Mouse (Mus musculus) liver, embryonic 13.5 days (tissue): ENCODE results near the gene H2al1b. TPM values are rescaled to one million over a fixed set of nuclear protein-coding genes. Genes with fewer than 3 reads are reported as not detected.
"Not testable (repeated sequence)": the region's sequence is repeated elsewhere in the genome, so short reads cannot be mapped to it uniquely, and the experiment has no call there.

Experiments used
- ATAC-seq: fragments of 200-750 bp; cut with Nextera tagmentation; 2 replicates; pipeline ENCODE4 v1.8.0; 2017; ENCODE audit warnings: low read depth, mild to moderate bottlenecking, moderate number of reproducible peaks, moderate library complexity
- DNase-seq: peaks from one replicate; pipeline ENCODE4 v3.0.0; 2022
- H3K27ac ChIP-seq: fragments of 300-500 bp; sonication (generic); 2 replicates; pipeline ENCODE4 v1.5.1; 2015; ENCODE audit warnings: moderate library complexity, mild to moderate bottlenecking, inconsistent platforms
- H3K27me3 ChIP-seq: fragments of 300-500 bp; sonication (generic); 2 replicates; pipeline ENCODE4 v1.6.1; 2015; ENCODE audit warnings: mild to moderate bottlenecking, inconsistent platforms
- H3K36me3 ChIP-seq: fragments of 300-500 bp; sonication (generic); 2 replicates; pipeline ENCODE4 v1.6.1; 2015; ENCODE audit warnings: mild to moderate bottlenecking, inconsistent platforms
- H3K4me1 ChIP-seq: fragments of 300-500 bp; sonication (generic); replicated peaks from 2 replicates; pipeline ENCODE4 v1.6.1; 2015; ENCODE audit warnings: inconsistent platforms
- H3K4me2 ChIP-seq: fragments of 300-500 bp; sonication (generic); 2 replicates; pipeline ENCODE4 v1.6.1; 2015; ENCODE audit warnings: inconsistent platforms, mild to moderate bottlenecking, moderate library complexity
- H3K4me3 ChIP-seq: fragments of 300-500 bp; sonication (generic); replicated peaks from 2 replicates; pipeline ENCODE4 v1.5.1; 2015; ENCODE audit warnings: mild to moderate bottlenecking, inconsistent platforms
- H3K9ac ChIP-seq: fragments of 300-500 bp; sonication (generic); 2 replicates; pipeline ENCODE4 v1.6.1; 2015; ENCODE audit warnings: mild to moderate bottlenecking, inconsistent platforms
- H3K9me3 ChIP-seq: fragments of 300-500 bp; sonication (generic); replicated peaks from 2 replicates; pipeline ENCODE4 v1.6.1; 2016; ENCODE audit warnings: inconsistent platforms
- WGBS: fragments of 180-500 bp; shearing (Covaris S2); methylation state at CpG from one replicate; pipeline ENCODE4 v1.1.7; 2015; ENCODE audit not compliant: insufficient replicate concordance; 5-methylcytosine and 5-hydroxymethylcytosine counted together
- polyA plus RNA-seq: library from polyadenylated mRNA; unstranded; fragments of >200 nt; fragmentation: Nextera tagmentation; extraction: Ambion mirVana; gene quantifications from 2 replicates; pipeline ENCODE4 v1.2.1, GENCODE M21; 2015

H2al1b gene
- polyA plus RNA-seq, 1 experiment from 2014 or later, result not detected

- no peak overlapping the region for H3K4me3 ChIP-seq
- no peaks in the 10 kb centered on the region for H3K27me3 ChIP-seq
- H3K4me2 ChIP-seq, result no peak overlapping the region
- no peak overlapping the region for H3K27ac ChIP-seq
- no peak for ATAC-seq
- H3K9ac ChIP-seq, result no peak overlapping the region
- 43% methylated on average over 4 of the region's 4 CpGs for WGBS
- H3K9me3 ChIP-seq, result no peaks in the 10 kb centered on the region
- DNase-seq, result no peak
- no peaks in the 10 kb centered on the region for H3K4me1 ChIP-seq
- no peaks in the 10 kb centered on the region for H3K36me3 ChIP-seq
Measured at GRCm38 (mm10) chrX:11289244-11289643, 13.0 kb upstream of the H2al1b start.

- not testable (repeated sequence) for H3K9ac ChIP-seq, H3K4me3 ChIP-seq, ATAC-seq, H3K27me3 ChIP-seq, H3K36me3 ChIP-seq, H3K9me3 ChIP-seq, H3K4me2 ChIP-seq, H3K27ac ChIP-seq, DNase-seq, H3K4me1 ChIP-seq
- no CpG with 5 or more reads among the region's 3 CpGs for WGBS
Measured at GRCm38 (mm10) chrX:11298957-11299356, 3.3 kb upstream of the H2al1b start, which contains the start of gene H2al1a. Gene H2al1a, plus strand, starts transcription at chrX:11299257.

- not testable (repeated sequence) for ATAC-seq, H3K4me3 ChIP-seq, H3K27me3 ChIP-seq, H3K9ac ChIP-seq, H3K4me2 ChIP-seq, H3K36me3 ChIP-seq, H3K4me1 ChIP-seq, H3K27ac ChIP-seq, H3K9me3 ChIP-seq, DNase-seq
- 66% methylated on average over 2 of the region's 6 CpGs for WGBS
Measured at GRCm38 (mm10) chrX:11305355-11305754, 3.1 kb downstream of the H2al1b start, which contains the start of gene H2al1c. Gene H2al1c, plus strand, starts transcription at chrX:11305655.

DNA sequence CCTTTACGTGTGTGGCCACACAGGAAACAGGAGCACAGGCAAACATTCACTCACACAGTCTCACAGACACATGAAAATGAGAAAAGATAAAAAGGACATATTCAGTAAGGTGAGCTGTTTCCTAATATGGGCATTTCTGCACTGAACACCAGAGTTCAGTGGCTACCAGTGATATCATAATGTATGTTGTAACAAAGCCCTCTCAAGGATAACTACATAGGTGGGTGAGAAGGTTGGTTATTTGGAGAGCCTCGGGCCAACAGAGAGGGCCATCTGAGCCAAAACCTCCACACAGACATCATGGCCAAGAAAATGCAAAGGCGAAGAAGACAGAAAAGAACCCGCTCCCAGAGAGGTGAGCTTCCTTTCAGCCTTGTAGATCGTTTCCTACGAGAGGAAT lies 6.3 kb downstream of the H2al1b start, which contains the start of gene H2al1d:
TSS of gene H2al1d (plus strand) at position 301 of the 400 bp plus-strand sequence.
- not testable (repeated sequence) for H3K4me1 ChIP-seq, H3K27ac ChIP-seq, H3K36me3 ChIP-seq, H3K4me2 ChIP-seq, H3K9me3 ChIP-seq, DNase-seq, ATAC-seq, H3K27me3 ChIP-seq, H3K9ac ChIP-seq, H3K4me3 ChIP-seq
- WGBS, result no CpG with 5 or more reads among the region's 6 CpGs

- not testable (repeated sequence) for H3K9me3 ChIP-seq, H3K9ac ChIP-seq, H3K4me1 ChIP-seq, ATAC-seq, H3K27ac ChIP-seq, H3K4me2 ChIP-seq, H3K36me3 ChIP-seq, DNase-seq, H3K4me3 ChIP-seq, H3K27me3 ChIP-seq
- WGBS, result no CpG with 5 or more reads among the region's 3 CpGs
Measured at GRCm38 (mm10) chrX:11311634-11312033, 9.4 kb downstream of the H2al1b start, which contains the start of gene H2al1e. Gene H2al1e, plus strand, starts transcription at chrX:11311934.

GRCm38 (mm10) chrX:11314858-11315257 lies 12.6 kb downstream of the H2al1b start, which contains the start of gene H2al1f:
Gene H2al1f, plus strand, starts transcription at chrX:11315158.
- H3K36me3 ChIP-seq, H3K4me2 ChIP-seq, H3K9ac ChIP-seq, H3K27me3 ChIP-seq, H3K9me3 ChIP-seq, H3K4me1 ChIP-seq, H3K4me3 ChIP-seq, DNase-seq, H3K27ac ChIP-seq, ATAC-seq: not testable (repeated sequence)
- no CpG with 5 or more reads among the region's 6 CpGs for WGBS

DNA sequence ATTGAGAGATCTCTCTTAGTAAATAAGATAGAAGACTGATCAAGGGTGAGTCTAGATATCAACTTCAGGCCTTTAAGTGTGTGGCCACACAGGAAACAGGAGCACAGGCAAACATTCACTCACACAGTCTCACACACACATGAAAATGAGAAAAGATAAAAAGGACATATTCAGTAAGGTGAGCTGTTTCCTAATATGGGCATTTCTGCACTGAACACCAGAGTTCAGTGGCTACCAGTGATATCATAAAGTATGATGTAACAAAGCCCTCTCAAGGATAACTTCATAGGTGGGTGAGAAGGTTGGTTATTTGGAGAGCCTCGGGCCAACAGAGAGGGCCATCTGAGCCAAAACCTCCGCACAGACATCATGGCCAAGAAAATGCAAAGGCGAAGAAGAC lies 15.7 kb downstream of the H2al1b start, which contains the start of gene H2al1g:
TSS of gene H2al1g (plus strand) at position 301 of the 400 bp plus-strand sequence.
- H3K4me1 ChIP-seq, H3K9ac ChIP-seq, H3K27ac ChIP-seq, DNase-seq, ATAC-seq, H3K4me2 ChIP-seq, H3K9me3 ChIP-seq, H3K4me3 ChIP-seq, H3K36me3 ChIP-seq, H3K27me3 ChIP-seq: not testable (repeated sequence)
- WGBS, result no CpG with 5 or more reads among the region's 3 CpGs

DNA sequence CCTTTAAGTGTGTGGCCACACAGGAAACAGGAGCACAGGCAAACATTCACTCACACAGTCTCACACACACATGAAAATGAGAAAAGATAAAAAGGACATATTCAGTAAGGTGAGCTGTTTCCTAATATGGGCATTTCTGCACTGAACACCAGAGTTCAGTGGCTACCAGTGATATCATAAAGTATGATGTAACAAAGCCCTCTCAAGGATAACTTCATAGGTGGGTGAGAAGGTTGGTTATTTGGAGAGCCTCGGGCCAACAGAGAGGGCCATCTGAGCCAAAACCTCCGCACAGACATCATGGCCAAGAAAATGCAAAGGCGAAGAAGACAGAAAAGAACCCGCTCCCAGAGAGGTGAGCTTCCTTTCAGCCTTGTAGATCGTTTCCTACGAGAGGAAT lies 19.0 kb downstream of the H2al1b start, which contains the start of gene H2al1h:
TSS of gene H2al1h (plus strand) at position 301 of the 400 bp plus-strand sequence.
- not testable (repeated sequence) for H3K4me1 ChIP-seq, H3K27ac ChIP-seq, H3K9ac ChIP-seq, DNase-seq, H3K9me3 ChIP-seq, H3K4me3 ChIP-seq, H3K27me3 ChIP-seq, ATAC-seq, H3K4me2 ChIP-seq, H3K36me3 ChIP-seq
- WGBS, result no CpG with 5 or more reads among the region's 6 CpGs

DNA sequence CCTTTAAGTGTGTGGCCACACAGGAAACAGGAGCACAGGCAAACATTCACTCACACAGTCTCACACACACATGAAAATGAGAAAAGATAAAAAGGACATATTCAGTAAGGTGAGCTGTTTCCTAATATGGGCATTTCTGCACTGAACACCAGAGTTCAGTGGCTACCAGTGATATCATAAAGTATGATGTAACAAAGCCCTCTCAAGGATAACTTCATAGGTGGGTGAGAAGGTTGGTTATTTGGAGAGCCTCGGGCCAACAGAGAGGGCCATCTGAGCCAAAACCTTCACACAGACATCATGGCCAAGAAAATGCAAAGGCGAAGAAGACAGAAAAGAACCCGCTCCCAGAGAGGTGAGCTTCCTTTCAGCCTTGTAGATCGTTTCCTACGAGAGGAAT lies 22.1 kb downstream of the H2al1b start, which contains the start of gene H2al1i:
TSS of gene H2al1i (plus strand) at position 301 of the 400 bp plus-strand sequence.
- H3K9ac ChIP-seq, H3K27me3 ChIP-seq, H3K4me3 ChIP-seq, H3K9me3 ChIP-seq, H3K4me2 ChIP-seq, H3K36me3 ChIP-seq, DNase-seq, H3K27ac ChIP-seq, ATAC-seq, H3K4me1 ChIP-seq: not testable (repeated sequence)
- whole genome bisulfite sequencing, result 80% methylated on average over 1 of the region's 5 CpGs

DNA sequence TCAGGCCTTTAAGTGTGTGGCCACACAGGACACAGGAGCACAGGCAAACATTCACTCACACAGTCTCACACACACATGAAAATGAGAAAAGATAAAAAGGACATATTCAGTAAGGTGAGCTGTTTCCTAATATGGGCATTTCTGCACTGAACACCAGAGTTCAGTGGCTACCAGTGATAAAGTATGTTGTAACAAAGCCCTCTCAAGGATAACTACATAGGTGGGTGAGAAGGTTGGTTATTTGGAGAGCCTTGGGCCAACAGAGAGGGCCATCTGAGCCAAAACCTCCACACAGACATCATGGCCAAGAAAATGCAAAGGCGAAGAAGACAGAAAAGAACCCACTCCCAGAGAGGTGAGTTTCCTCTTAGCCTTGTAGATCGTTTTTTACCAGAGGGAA lies 25.3 kb downstream of the H2al1b start, which contains the start of gene H2al1j:
TSS of gene H2al1j (plus strand) at position 301 of the 400 bp plus-strand sequence.
- not testable (repeated sequence) for H3K4me1 ChIP-seq, ATAC-seq, H3K4me2 ChIP-seq, H3K27me3 ChIP-seq, DNase-seq, H3K36me3 ChIP-seq, H3K9ac ChIP-seq, H3K9me3 ChIP-seq, H3K27ac ChIP-seq, H3K4me3 ChIP-seq
- 65% methylated on average over 2 of the region's 2 CpGs for WGBS

GRCm38 (mm10) chrX:11345762-11346161 lies 43.5 kb downstream of the H2al1b start:
- Histone ChIP-seq H3K4me2 (no peak overlapping the region), H3K9ac (no peak overlapping the region), H3K27me3 (no peaks in the 10 kb centered on the region), H3K4me1 (no peaks in the 10 kb centered on the region), H3K36me3 (no peaks in the 10 kb centered on the region), H3K27ac (no peak overlapping the region), H3K9me3 (no peaks in the 10 kb centered on the region), H3K4me3 (no peak overlapping the region)
- DNase-seq, result no peak
- WGBS, result 65% methylated on average over 9 of the region's 9 CpGs
- no peak for ATAC-seq

DNA sequence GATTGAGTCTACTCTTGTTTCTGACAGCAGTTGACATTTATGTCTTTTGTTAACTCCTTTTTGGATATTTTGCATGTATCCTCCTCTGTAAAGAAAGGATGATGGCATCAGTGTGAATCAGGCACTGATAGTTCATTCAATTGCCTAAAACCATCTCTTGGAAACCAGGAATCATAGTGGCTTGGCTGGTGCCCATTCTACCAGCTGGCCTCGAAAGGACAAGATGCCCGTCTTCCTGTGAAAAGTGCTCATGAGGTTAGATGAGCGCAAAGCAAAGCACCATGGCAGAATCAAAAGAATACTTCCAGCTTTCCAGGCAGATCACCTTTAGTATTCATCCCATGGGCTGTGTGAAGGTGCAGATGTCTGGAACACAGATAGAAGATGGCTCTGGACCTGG lies 44.5 kb downstream of the H2al1b start:
- DNase-seq, result no peak
- H3K36me3 ChIP-seq, result no peaks in the 10 kb centered on the region
- H3K4me3 ChIP-seq, result no peak overlapping the region
- H3K4me1 ChIP-seq, result no peaks in the 10 kb centered on the region
- H3K27ac ChIP-seq, result no peak overlapping the region
- WGBS, result 80% methylated on average over 3 of the region's 3 CpGs
- no peak overlapping the region for H3K9ac ChIP-seq
- H3K27me3 ChIP-seq, result no peaks in the 10 kb centered on the region
- no peak overlapping the region for H3K4me2 ChIP-seq
- no peak for ATAC-seq
- no peaks in the 10 kb centered on the region for H3K9me3 ChIP-seq
